Mouse (Mus musculus): Measurements from ENCODE around the gene Cald1. TPM values are rescaled to one million over a fixed set of nuclear protein-coding genes. Genes with fewer than 3 reads are reported as not detected.

The Cald1 gene
- polyA plus RNA-seq, 1 experiment, result 7.9 TPM

GRCm38 (mm10) chr6:34588066-34588465 lies 10.2 kb upstream of the Cald1 start:
- Histone ChIP-seq H3K4me1 (ENCODE audit: control insufficient read depth, insufficient read depth, low read length) (no peaks in the 10 kb centered on the region), H3K4me3 (ENCODE audit: insufficient read depth, low read length) (no peak overlapping the region), H3K27ac (ENCODE audit: insufficient read depth, low read depth, low read length) (no peak overlapping the region)
- TF ChIP-seq CTCF (IDR thresholded peaks at IDR 0.05; ENCODE audit: low read depth, low read length) (no peak), POLR2A (IDR thresholded peaks at IDR 0.05; ENCODE audit: borderline replicate concordance, low read depth, low read length) (no peak)

DNA sequence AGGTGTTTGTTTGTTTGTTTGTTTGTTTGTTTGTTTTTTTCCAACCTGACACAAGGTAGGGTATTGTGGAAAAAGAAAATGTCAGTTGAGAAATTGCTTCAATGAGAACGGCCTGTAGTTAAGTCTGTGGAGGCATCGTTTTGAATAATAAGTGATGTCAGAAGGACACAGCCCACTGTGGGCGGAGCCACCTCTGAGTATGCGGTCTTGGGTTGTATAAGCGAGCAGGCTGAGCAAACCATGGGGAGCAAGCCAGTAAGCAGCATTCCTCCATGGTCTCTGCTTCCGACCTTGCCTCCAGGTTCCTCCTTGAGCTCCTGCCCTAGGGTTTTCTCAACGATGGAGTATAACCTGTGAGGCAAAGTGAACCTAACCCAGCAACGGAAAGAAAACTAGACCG lies 7.6 kb upstream of the Cald1 start:
- Histone ChIP-seq H3K27ac (ENCODE audit: insufficient read depth, low read depth, low read length) (no peak overlapping the region), H3K4me3 (ENCODE audit: insufficient read depth, low read length) (no peak overlapping the region), H3K4me1 (ENCODE audit: control insufficient read depth, insufficient read depth, low read length) (no peaks in the 10 kb centered on the region)
- TF ChIP-seq POLR2A (IDR thresholded peaks at IDR 0.05; ENCODE audit: borderline replicate concordance, low read depth, low read length) (no peak), CTCF (IDR thresholded peaks at IDR 0.05; ENCODE audit: low read depth, low read length) (no peak)

GRCm38 (mm10) chr6:34593353-34593752 lies 4.9 kb upstream of the Cald1 start:
- H3K27ac ChIP-seq (ENCODE audit: insufficient read depth, low read depth, low read length), result no peak overlapping the region
- H3K4me1 ChIP-seq (ENCODE audit: control insufficient read depth, insufficient read depth, low read length), result no peaks in the 10 kb centered on the region
- no peak overlapping the region for H3K4me3 ChIP-seq (ENCODE audit: insufficient read depth, low read length)
- TF ChIP-seq POLR2A (IDR thresholded peaks at IDR 0.05; ENCODE audit: borderline replicate concordance, low read depth, low read length), result no peak
- TF ChIP-seq CTCF (IDR thresholded peaks at IDR 0.05; ENCODE audit: low read depth, low read length), result no peak

DNA sequence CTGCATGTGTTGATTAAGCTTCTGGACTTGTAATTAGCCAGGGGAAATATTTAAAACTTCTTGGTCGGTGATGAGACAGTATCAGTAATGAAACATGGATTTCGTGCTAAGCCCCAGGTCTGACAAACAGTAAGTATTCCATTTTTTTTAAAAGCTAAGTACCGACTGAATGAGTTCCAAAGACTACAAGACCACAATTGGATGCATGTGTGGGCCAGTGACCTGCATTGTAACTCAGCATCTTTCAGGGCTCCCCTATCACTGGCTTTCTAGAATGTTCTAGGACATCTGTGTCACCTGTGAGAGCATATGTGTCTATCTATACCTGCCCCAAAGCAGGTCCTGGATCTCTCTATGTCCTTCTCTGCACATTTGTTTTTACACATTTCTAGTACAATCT lies 984 bp upstream of the Cald1 start:
- no peak overlapping the region for H3K4me3 ChIP-seq (ENCODE audit: insufficient read depth, low read length)
- H3K4me1 ChIP-seq (ENCODE audit: control insufficient read depth, insufficient read depth, low read length), result no peaks in the 10 kb centered on the region
- TF ChIP-seq CTCF (IDR thresholded peaks at IDR 0.05; ENCODE audit: low read depth, low read length) (no peak), POLR2A (IDR thresholded peaks at IDR 0.05; ENCODE audit: borderline replicate concordance, low read depth, low read length) (no peak)
- H3K27ac ChIP-seq (ENCODE audit: insufficient read depth, low read depth, low read length), result no peak overlapping the region

DNA sequence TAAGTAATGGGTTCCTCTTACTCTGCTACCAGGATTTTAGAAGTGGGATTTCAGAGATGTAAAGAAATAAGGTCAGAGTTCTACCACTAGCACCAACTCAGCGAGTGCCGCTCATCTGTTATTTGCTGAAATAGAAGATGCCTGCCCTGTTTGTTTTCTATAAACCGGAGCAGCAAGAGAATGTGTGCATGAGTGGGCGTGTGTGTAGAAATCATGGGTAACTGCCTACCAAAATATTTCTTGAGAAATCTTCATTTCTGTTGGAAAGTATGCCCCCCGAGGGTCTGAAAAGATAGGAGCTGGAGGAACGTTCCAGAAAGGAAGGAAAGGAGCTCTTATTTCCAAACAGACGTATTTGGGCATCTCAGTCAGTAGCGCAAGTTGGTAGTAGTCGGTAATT lies 871 bp downstream of the Cald1 start:
- H3K4me1 ChIP-seq (ENCODE audit: control insufficient read depth, insufficient read depth, low read length), result no peaks in the 10 kb centered on the region
- no peak overlapping the region for H3K27ac ChIP-seq (ENCODE audit: insufficient read depth, low read depth, low read length)
- H3K4me3 ChIP-seq (ENCODE audit: insufficient read depth, low read length), result no peak overlapping the region
- TF ChIP-seq POLR2A (IDR thresholded peaks at IDR 0.05; ENCODE audit: borderline replicate concordance, low read depth, low read length) (no peak), CTCF (IDR thresholded peaks at IDR 0.05; ENCODE audit: low read depth, low read length) (no peak)

DNA sequence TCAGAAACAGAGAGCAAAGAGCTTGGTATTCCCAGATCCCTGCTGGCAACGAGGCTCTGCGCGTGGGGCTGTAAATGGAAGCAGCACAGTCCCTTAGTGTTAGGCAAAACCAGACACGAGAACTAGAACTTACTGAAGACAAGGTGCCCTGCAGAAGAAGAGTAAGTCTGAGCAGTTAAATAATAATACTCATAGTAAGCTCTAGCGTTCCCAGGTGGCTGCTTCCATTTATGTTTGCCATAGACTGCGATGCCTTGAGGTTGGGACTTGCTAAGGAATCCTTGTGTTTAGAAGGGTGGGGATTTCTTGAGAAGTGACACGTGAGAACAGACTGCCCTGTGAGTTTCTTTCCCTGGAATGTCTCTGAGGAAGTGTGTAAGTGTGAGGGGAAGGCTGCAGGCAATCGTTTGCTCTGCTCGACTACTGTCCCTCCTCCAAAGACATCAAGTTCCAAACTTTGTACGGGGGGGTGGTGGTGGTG lies 1.4 kb downstream of the Cald1 start:
- TF ChIP-seq POLR2A (IDR thresholded peaks at IDR 0.05; ENCODE audit: borderline replicate concordance, low read depth, low read length) (no peak), CTCF (IDR thresholded peaks at IDR 0.05; ENCODE audit: low read depth, low read length) (no peak)
- no peak overlapping the region for H3K27ac ChIP-seq (ENCODE audit: insufficient read depth, low read depth, low read length)
- no peak overlapping the region for H3K4me3 ChIP-seq (ENCODE audit: insufficient read depth, low read length)
- no peaks in the 10 kb centered on the region for H3K4me1 ChIP-seq (ENCODE audit: control insufficient read depth, insufficient read depth, low read length)

GRCm38 (mm10) chr6:34600850-34601249 lies 2.5 kb downstream of the Cald1 start:
- no peak overlapping the region for H3K4me3 ChIP-seq (ENCODE audit: insufficient read depth, low read length)
- no peaks in the 10 kb centered on the region for H3K4me1 ChIP-seq (ENCODE audit: control insufficient read depth, insufficient read depth, low read length)
- no peak for TF ChIP-seq POLR2A (IDR thresholded peaks at IDR 0.05; ENCODE audit: borderline replicate concordance, low read depth, low read length)
- no peak for TF ChIP-seq CTCF (IDR thresholded peaks at IDR 0.05; ENCODE audit: low read depth, low read length)
- no peak overlapping the region for H3K27ac ChIP-seq (ENCODE audit: insufficient read depth, low read depth, low read length)

DNA sequence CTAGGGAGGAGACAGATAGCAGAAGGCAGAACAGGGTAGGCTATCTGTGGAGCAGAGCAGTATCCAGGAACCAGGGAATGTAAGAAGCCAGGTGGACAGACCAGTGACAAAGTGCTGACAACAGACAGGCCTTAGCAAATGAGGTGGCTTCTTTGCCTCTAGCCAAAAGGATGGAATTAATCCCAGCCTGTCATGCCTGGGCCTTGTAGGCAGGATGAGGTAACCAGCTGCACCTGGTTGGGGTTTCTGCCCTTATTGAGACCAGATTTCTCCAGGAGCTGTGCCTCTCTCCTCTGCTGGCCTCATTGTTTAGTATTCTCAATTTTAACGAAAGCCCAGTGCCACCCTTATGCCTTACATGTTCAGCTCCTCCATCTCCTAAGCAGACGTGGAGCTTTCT lies 3.8 kb downstream of the Cald1 start:
- H3K4me3 ChIP-seq (ENCODE audit: insufficient read depth, low read length), result no peak overlapping the region
- TF ChIP-seq POLR2A (IDR thresholded peaks at IDR 0.05; ENCODE audit: borderline replicate concordance, low read depth, low read length), result no peak
- no peak for TF ChIP-seq CTCF (IDR thresholded peaks at IDR 0.05; ENCODE audit: low read depth, low read length)
- H3K4me1 ChIP-seq (ENCODE audit: control insufficient read depth, insufficient read depth, low read length), result no peaks in the 10 kb centered on the region
- H3K27ac ChIP-seq (ENCODE audit: insufficient read depth, low read depth, low read length), result no peak overlapping the region

GRCm38 (mm10) chr6:34606407-34606806 lies 8.1 kb downstream of the Cald1 start:
- Histone ChIP-seq H3K4me3 (ENCODE audit: insufficient read depth, low read length) (no peak overlapping the region), H3K27ac (ENCODE audit: insufficient read depth, low read depth, low read length) (no peak overlapping the region)
- TF ChIP-seq CTCF (IDR thresholded peaks at IDR 0.05; ENCODE audit: low read depth, low read length), result no peak
- no peak for TF ChIP-seq POLR2A (IDR thresholded peaks at IDR 0.05; ENCODE audit: borderline replicate concordance, low read depth, low read length)

DNA sequence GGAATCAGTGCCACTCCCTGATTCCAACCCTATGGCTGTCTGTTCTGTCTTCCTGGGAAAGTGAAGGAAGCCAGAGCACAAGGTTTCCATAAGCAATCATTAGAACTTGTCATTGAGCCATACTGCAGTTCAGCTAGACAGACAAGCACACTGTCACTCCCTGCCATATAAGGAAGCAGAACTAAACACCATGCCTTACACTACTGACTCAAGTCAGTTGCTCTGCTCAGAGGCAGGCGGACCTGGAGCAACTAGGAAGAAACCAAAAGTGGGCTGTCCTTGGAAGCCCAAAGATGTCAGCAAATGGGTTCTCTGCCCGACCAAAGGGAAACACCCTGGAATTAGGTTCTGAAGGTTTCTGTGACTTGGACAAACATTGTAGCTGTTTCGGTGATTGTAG lies 10.3 kb downstream of the Cald1 start:
- H3K27ac ChIP-seq (ENCODE audit: insufficient read depth, low read depth, low read length), result peak overlapping the region; percentile 61
- peaks cover 37% of the 10 kb centered on the region for H3K4me1 ChIP-seq (ENCODE audit: control insufficient read depth, insufficient read depth, low read length)
- no peak for TF ChIP-seq POLR2A (IDR thresholded peaks at IDR 0.05; ENCODE audit: borderline replicate concordance, low read depth, low read length)
- no peak for TF ChIP-seq CTCF (IDR thresholded peaks at IDR 0.05; ENCODE audit: low read depth, low read length)
- no peak overlapping the region for H3K4me3 ChIP-seq (ENCODE audit: insufficient read depth, low read length)

More at GRCm38 (mm10) chr6:34606407-34606806, 8.1 kb downstream of the Cald1 start:
- H3K4me1 ChIP-seq (ENCODE audit: control insufficient read depth, insufficient read depth, low read length), result peaks cover 34% of the 10 kb centered on the region

All from bone marrow macrophage, adult 2 months (primary cell).